Mouse (Mus musculus) olfactory bulb, adult 2 months (tissue): ENCODE measurements around the gene Wipf2. TPM values are rescaled to one million over a fixed set of nuclear protein-coding genes. Genes with fewer than 3 reads are reported as not detected.

Experiments used
- H3K27ac ChIP-seq: fragments of 200-500 bp; 2 replicates; pipeline ENCODE4 v1.5.1; 2012; ENCODE audit warnings: low read depth, low read length; ENCODE audit not compliant: insufficient read depth
- H3K4me1 ChIP-seq: fragments of 200-500 bp; 2 replicates; pipeline ENCODE4 v1.6.1; 2012; ENCODE audit warnings: low read length; ENCODE audit not compliant: control insufficient read depth, insufficient read depth
- H3K4me3 ChIP-seq: fragments of 200-500 bp; 2 replicates; pipeline ENCODE4 v1.5.1; 2012; ENCODE audit warnings: mild to moderate bottlenecking, low read depth, low read length, moderate library complexity; ENCODE audit not compliant: insufficient read depth
- CTCF ChIP-seq: fragments of 200-500 bp; IDR thresholded peaks from 2 replicates; pipeline ENCODE4 v1.5.1; 2012; ENCODE audit warnings: low read depth, mild to moderate bottlenecking, low read length, moderate library complexity; ENCODE audit not compliant: insufficient read depth
- POLR2A ChIP-seq: fragments of 200-500 bp; IDR thresholded peaks from 2 replicates; pipeline ENCODE4 v1.6.1; 2012; ENCODE audit warnings: mild to moderate bottlenecking, low read depth, low read length, moderate library complexity; ENCODE audit not compliant: insufficient read depth
- WGBS: fragments of 180-500 bp; shearing (Covaris S2); methylation state at CpG from one replicate; pipeline ENCODE4 v1.1.7; 2018; 5-methylcytosine and 5-hydroxymethylcytosine counted together
- polyA plus RNA-seq: library from polyadenylated mRNA; stranded (reverse); fragments of >200 nt; gene quantifications from 2 replicates; pipeline ENCODE4 v1.2.4, GENCODE M21; 2012; ENCODE audit warnings: low replicate concordance; ENCODE audit not compliant: missing spikeins, insufficient read depth, insufficient read length

Gene Wipf2
- polyA plus RNA-seq, 1 experiment, result not detected

DNA sequence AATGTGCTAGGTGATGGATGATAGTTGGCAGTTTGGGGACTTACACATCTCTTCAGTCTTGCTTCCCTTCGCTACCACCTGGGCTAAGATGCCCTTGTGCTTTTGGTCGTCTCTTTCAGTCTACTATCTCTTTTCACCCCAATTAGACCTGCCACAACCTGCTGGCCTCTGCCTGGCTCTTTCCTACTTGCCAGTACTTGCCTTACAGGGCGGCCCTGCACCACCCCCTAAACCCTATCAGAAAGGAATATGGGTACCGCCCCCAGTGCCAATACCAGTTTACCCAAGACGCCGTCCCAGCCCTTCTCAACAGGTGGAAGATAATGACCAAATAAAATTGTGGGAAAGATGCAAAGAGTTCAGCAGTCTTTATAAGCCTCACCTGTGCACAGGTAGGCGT is 27.3 kb upstream of the Wipf2 start:
- TF ChIP-seq CTCF (no peak), POLR2A (no peak)
- WGBS, result 27% methylated on average over 7 of the region's 7 CpGs
- Histone ChIP-seq H3K27ac (no peak overlapping the region; the same call in 1 of the 2 replicates), H3K4me3 (no peak overlapping the region), H3K4me1 (peaks cover 28% of the 10 kb centered on the region)

DNA sequence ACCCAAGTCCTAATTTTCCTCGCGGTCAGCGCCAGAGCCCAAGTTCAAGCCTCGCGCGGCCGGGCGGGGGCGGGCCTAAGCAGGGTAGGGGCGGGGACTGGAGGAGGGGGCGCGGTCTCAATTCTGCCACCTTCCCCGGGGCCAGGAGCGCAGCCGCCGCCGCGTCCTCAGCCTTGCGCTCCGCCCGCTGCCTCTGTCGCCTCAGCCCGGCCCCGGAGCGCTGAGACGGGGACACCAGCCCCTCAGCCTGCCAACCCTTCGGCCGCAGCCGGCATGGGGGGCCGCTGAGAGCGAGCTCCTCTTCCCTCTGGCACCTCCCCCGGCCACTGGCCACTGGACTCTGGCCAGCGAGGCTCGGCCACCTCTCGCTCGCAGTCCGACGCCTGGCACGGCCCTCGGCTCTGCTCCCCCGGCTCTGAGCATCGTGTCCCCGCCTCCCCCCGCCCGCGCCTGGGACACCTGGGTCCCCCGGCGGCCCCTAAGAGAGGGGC is 26.7 kb upstream of the Wipf2 start, which contains the start of gene Rapgefl1:
TSS of gene Rapgefl1 (plus strand) at position 135 of the 491 bp plus-strand sequence.
- Histone ChIP-seq H3K4me1 (peaks cover 28% of the 10 kb centered on the region), H3K27ac (peak within 1 kb of the TSS; percentile 67; the same call in 1 of the 2 replicates), H3K4me3 (peak within 1 kb of the TSS; percentile 66)
- under 1% methylated on average over 48 of the region's 48 CpGs for WGBS
- TF ChIP-seq CTCF (no peak), POLR2A (peak; percentile 82)

DNA sequence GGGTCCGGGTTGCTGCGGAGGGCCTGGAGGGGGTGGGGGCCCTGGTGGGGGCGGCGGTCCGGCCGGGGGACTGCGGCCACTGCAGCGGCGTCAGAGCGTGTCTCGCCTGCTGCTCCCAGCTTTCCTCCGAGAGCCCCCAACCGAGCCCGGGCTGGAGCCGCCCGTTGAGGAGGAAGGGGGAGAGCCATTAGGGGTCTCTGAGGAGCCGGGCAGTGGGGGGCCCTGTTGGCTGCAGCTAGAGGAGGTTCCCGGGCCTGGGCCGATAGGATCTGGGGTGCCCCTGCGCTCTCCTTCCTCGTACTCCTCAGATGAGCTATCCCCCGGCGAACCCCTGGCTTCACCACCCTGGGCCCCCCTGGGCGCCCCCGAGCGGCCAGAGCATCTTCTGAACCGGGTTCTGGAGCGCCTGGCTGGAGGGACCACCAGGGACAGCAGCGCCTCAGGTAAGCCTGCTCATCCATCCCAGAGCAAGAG is 26.2 kb upstream of the Wipf2 start:
- H3K4me1 ChIP-seq, result peaks cover 28% of the 10 kb centered on the region
- WGBS, result 2% methylated on average over 29 of the region's 29 CpGs
- no peak overlapping the region for H3K27ac ChIP-seq
- H3K4me3 ChIP-seq, result peak overlapping the region; percentile 66
- no peak for TF ChIP-seq CTCF
- no peak for TF ChIP-seq POLR2A

DNA sequence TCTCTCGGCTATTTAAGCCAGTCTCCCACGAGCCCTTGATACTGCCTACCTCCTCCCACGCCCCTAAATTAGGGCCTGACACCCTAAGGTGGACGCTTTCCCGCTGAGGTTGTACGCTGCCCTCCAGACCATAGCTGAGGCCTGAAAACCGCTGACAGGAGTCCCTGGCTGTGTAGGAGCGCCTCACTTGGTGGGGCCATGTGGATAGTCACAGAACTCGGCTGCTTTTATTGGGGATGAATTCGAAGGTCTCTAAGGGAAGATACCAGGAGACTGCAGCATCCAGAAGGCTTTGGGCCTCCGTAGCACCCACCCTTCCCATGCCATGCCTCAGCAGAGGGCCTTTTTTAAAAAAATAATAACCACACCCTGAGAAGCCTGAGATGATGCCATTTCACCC is 25.5 kb upstream of the Wipf2 start:
- peak overlapping the region; percentile 66 for H3K4me3 ChIP-seq
- H3K4me1 ChIP-seq, result peaks cover 28% of the 10 kb centered on the region
- no peak for TF ChIP-seq CTCF
- TF ChIP-seq POLR2A, result no peak
- 30% methylated on average over 11 of the region's 11 CpGs for WGBS
- H3K27ac ChIP-seq, result peak overlapping the region; percentile 67

DNA sequence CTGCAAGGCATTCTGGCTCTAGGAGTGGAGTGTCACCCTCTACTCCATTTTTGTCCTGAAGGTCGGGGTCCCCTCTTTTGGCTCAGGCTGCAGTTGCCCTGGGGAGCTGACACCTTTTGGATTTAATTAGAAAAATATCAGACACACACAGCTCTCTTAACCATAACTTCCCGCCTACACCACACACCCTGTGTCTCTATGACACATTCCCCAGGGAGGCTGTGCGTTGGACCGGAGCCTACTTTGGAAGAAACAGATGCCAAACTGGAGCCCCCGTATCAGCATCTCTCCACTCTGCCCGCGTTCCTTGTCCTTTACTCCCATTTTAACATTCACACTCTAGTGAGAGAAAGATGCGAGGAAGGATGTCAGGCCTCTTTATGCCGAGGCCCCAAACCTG is 24.9 kb upstream of the Wipf2 start:
- 22% methylated on average over 9 of the region's 9 CpGs for WGBS
- peak overlapping the region; percentile 41 for H3K4me3 ChIP-seq
- peaks cover 28% of the 10 kb centered on the region for H3K4me1 ChIP-seq
- TF ChIP-seq CTCF (no peak), POLR2A (no peak)
- peak overlapping the region; percentile 67 for H3K27ac ChIP-seq

DNA sequence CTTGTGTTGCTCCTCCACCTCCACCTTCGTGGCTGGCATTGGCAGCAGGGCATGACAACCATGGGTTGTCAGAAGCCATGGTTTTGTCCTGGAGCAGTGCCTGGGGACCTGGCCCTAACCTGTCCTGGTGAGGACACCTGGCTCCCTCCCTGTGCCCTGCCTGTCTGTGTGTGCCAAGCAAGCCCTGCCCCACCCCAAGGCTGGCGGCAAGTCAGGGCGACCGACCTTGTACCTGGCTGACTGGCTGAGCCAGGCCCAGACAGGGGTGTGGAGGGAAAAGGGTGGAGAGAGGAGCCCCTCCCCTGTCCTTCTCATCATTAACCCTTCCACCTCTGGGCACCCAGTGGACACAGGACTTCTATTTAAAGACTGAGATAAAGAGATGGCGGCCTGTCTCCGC is 24.0 kb upstream of the Wipf2 start:
- peaks cover 28% of the 10 kb centered on the region for H3K4me1 ChIP-seq
- TF ChIP-seq CTCF, result no peak
- no peak for TF ChIP-seq POLR2A
- 62% methylated on average over 6 of the region's 6 CpGs for WGBS
- H3K27ac ChIP-seq, result no peak overlapping the region
- H3K4me3 ChIP-seq, result no peak overlapping the region

DNA sequence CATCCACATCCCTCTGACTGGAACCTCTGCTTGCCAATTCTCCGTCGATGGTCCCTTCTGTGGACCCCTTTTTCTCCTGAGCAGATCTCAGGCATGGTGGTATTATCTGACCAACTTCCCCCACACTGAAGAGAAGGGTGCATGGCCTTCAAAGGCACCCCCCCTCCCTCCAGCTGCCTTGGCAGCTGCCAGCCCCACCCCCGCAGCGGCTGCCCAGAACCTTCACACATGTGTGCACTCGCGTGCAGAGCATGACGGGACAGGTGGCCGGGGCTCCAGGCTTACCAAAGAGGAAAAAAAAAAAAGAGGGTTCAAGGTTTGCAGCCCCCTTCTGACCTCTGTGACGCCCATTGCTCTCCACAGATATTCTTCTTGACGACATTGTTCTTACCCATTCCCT is 23.5 kb upstream of the Wipf2 start:
- H3K4me3 ChIP-seq, result no peak overlapping the region
- H3K27ac ChIP-seq, result no peak overlapping the region
- peaks cover 28% of the 10 kb centered on the region for H3K4me1 ChIP-seq
- TF ChIP-seq CTCF, result no peak
- no peak for TF ChIP-seq POLR2A
- WGBS, result 72% methylated on average over 10 of the region's 10 CpGs

DNA sequence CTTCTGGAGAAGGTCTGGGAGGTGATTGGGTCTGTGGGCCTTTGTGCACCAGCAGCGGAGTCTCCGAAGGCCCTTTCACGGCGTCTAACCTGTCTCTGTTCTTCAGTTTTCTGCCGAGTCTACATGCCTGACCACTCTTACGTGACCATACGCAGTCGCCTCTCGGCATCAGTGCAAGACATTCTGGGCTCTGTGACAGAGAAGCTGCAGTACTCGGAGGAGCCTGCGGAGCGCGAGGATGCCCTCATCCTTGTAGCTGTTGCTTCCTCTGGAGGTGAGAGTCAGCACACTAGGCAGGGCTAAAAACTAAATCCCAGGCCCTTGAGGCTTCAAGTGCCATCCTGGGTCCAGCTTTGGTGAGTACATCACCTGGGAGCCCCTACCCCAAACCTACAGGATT is 17.4 kb upstream of the Wipf2 start:
- TF ChIP-seq POLR2A (no peak), CTCF (no peak)
- no peak overlapping the region for H3K4me3 ChIP-seq
- no peak overlapping the region for H3K27ac ChIP-seq
- 52% methylated on average over 13 of the region's 13 CpGs for WGBS
- peaks cover 21% of the 10 kb centered on the region for H3K4me1 ChIP-seq

DNA sequence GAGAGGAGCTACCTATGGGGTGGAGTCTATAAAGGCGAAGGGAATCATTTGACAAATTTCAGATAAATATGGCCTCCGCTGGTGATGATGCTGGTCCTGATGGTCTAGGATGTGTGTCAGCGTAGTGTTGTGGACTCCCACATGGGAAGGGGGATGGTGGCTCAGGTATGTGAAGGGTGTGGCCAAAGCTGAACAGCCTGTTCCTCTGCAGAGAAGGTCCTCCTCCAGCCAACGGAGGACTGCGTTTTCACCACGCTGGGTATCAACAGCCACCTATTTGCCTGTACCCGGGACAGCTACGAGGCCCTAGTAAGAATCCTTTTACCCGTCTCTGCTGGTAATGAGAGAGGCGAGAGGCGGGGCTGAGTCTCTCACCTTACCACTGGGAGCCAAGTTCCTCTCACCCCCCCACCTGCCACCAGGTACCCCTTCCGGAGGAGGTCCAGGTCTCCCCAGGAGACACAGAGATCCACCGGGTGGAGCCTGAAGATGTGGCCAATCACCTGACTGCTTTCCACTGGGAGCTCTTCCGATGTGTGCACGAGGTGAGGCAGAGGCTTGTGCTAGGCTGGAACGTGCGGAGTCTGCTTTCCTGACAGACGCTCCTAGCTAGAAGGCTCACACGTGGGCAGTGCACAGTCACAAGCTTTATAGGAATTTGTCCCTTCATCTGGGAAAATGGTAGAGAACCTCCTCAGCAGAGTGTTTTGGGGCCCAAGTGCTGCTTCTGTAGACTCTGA is 16.4 kb upstream of the Wipf2 start:
- Histone ChIP-seq H3K4me1 (peaks cover 31% of the 10 kb centered on the region), H3K4me3 (no peak overlapping the region), H3K27ac (no peak overlapping the region)
- WGBS, result 82% methylated on average over 19 of the region's 19 CpGs
- TF ChIP-seq POLR2A, result no peak
- no peak for TF ChIP-seq CTCF
